10 mouse cellular contexts compared by ENCODE assay signal in genomic region chr11:113807086-113807485, GRCm38 (mm10). TPM values are rescaled to one million over a fixed set of nuclear protein-coding genes. Genes with fewer than 3 reads are reported as not detected.
A peak's percentile ranks its signal among the peaks of the same experiment; 100 is the strongest.
DNase-seq lines count a peak whose midpoint lies in the region; ATAC-seq lines count a peak whose summit lies in the region.
"Had no signal": no experiment of that assay in that cellular context is flagged by ENCODE, and none has a peak within 500 bp of the region (broad histone marks: within the 10 kb centered on the region; RNA-seq: fewer than 3 reads in every experiment).

No protein-coding gene starts in this region.

- H3K27me3 ChIP-seq in liver, embryonic 12.5 days (replicated peaks) = peaks cover 82% of the 10 kb centered on the region
- no peaks in the 10 kb centered on the region for H3K27me3 ChIP-seq in neural tube, embryonic 15.5 days (replicated peaks)
- H3K27me3 ChIP-seq: embryonic facial prominence, embryonic 12.5 days had no signal

- H3K4me3 ChIP-seq in liver, embryonic 12.5 days = no peak overlapping the region
- no peak overlapping the region for H3K4me3 ChIP-seq in neural tube, embryonic 15.5 days (replicated peaks)
- H3K4me3 ChIP-seq: embryonic facial prominence, embryonic 12.5 days had no signal

- intact Hi-C loops in left cerebral cortex, postnatal 4 days (cut with DNase I) = no loop called here
- intact Hi-C loops in heart, postnatal 10 days (cut with DNase I) = loop anchor here (1.0 kb wide), 1 partner anchor 56 kb away; the partner anchor contains the start of gene Cdc42ep4

- DNase-seq in left cerebral cortex, postnatal 4 days = peak; percentile 43
- DNase-seq in left cerebral cortex, adult 8-10 months (ENCODE audit: low spot score in 2 of 2) = no peak
- peak; percentile 68 to 70 for DNase-seq in heart, postnatal 10 days
- no peak for DNase-seq in MN1 (ENCODE audit: low spot score)
- no peak for DNase-seq in right cerebral cortex, postnatal 25 days
- no peak for DNase-seq in thymus, postnatal 10 days (ENCODE audit: low spot score in 2 of 2)

- no peak overlapping the region for H3K9ac ChIP-seq in liver, embryonic 12.5 days
- no peak overlapping the region for H3K9ac ChIP-seq in neural tube, embryonic 15.5 days (replicated peaks)
- H3K9ac ChIP-seq: embryonic facial prominence, embryonic 12.5 days had no signal

- no peaks in the 10 kb centered on the region for H3K36me3 ChIP-seq in liver, embryonic 12.5 days
- H3K36me3 ChIP-seq in neural tube, embryonic 15.5 days = no peaks in the 10 kb centered on the region
- H3K36me3 ChIP-seq: embryonic facial prominence, embryonic 12.5 days had no signal

- no peak overlapping the region for H3K4me2 ChIP-seq in liver, embryonic 12.5 days
- H3K4me2 ChIP-seq in neural tube, embryonic 15.5 days = no peak overlapping the region
- H3K4me2 ChIP-seq: embryonic facial prominence, embryonic 12.5 days had no signal

- no peak overlapping the region; the same call in 1 of the 2 replicates for H3K27ac ChIP-seq in liver, embryonic 12.5 days
- H3K27ac ChIP-seq in neural tube, embryonic 15.5 days (replicated peaks) = no peak overlapping the region; the same call in 1 of the 2 replicates
- H3K27ac ChIP-seq: macrophage had no signal

- no peaks in the 10 kb centered on the region for H3K9me3 ChIP-seq in liver, embryonic 12.5 days (replicated peaks)
- H3K9me3 ChIP-seq in neural tube, embryonic 15.5 days (replicated peaks) = no peaks in the 10 kb centered on the region
- H3K9me3 ChIP-seq: embryonic facial prominence, embryonic 12.5 days had no signal

- 17% methylated on average over 9 of the region's 9 CpGs for WGBS in liver, embryonic 12.5 days (ENCODE audit: insufficient replicate concordance)
- WGBS in neural tube, embryonic 15.5 days = 33% methylated on average over 9 of the region's 9 CpGs

- peak; percentile 30; the same call in 1 of the 2 replicates for ATAC-seq in liver, embryonic 12.5 days
- ATAC-seq in neural tube, embryonic 15.5 days (ENCODE audit: low FRiP score) = 0 out of 2 replicates have a peak, but pooled peaks have one; percentile 16

- peaks cover 33% of the 10 kb centered on the region for H3K4me1 ChIP-seq in liver, embryonic 12.5 days
- H3K4me1 ChIP-seq in neural tube, embryonic 15.5 days = peaks cover 23% of the 10 kb centered on the region

RNA-seq across cellular contexts. Expression of gene Cdc42ep4, which starts 55.4 kb away (rescaled TPM):
- 10 to 100 TPM; 53.1 to 53.4 TPM for total RNA-seq in left cerebral cortex, postnatal 4 days (2021)
- total RNA-seq in left cerebral cortex, adult 8-10 months (2022) = 10 to 100 TPM; 30.5 to 32.6 (median 31.8) TPM
- 10 to 100 TPM; 23.6 to 33.0 TPM for total RNA-seq in heart, postnatal 10 days (2021)
- polyA plus RNA-seq in liver, embryonic 12.5 days (2016; fragmentation: Nextera tagmentation; extraction: Ambion mirVana) = 21.1 and 21.9 TPM in 2 replicates
- 58.1 and 58.6 TPM in 2 replicates for polyA plus RNA-seq in neural tube, embryonic 15.5 days (2015; fragmentation: Nextera tagmentation; extraction: Ambion mirVana)

Comparison
In these comparisons a context has a peak if more than half of its experiments do, and no peak if none do; other contexts are left out.
1. DNase-seq: peak in left cerebral cortex, postnatal 4 days (single experiment) and heart, postnatal 10 days (2 of 2); none in left cerebral cortex, adult 8-10 months (0 of 2), MN1 (single experiment), right cerebral cortex, postnatal 25 days (single experiment) and thymus, postnatal 10 days (0 of 2).